Mouse (Mus musculus) stomach, postnatal 0 days (tissue): ENCODE measurements around the gene Rgs3.

ENCODE experiments used
- CTCF ChIP-seq: IDR thresholded peaks from 2 replicates; pipeline ENCODE4 v1.5.1; 2016; ENCODE audit warnings: antibody characterized with exemption, low read depth, mild to moderate bottlenecking, moderate library complexity
- EP300 ChIP-seq: optimal IDR thresholded peaks from 2 replicates; pipeline ENCODE3; 2016; ENCODE audit warnings: antibody characterized with exemption

GRCm38 (mm10) chr4:62690997-62691396, 131.3 kb downstream of the Rgs3 start:
- TF ChIP-seq CTCF (no peak), EP300 (no peak)
